Mouse (Mus musculus) ES-E14 (cell line): Measurements from ENCODE around the gene Med31.

ENCODE experiments used
- CHD2 ChIP-seq: IDR thresholded peaks from 2 replicates; pipeline ENCODE4 v1.6.1; 2014; ENCODE audit warnings: mild to moderate bottlenecking, low read depth, low read length, inconsistent platforms
- HCFC1 ChIP-seq: IDR thresholded peaks from 2 replicates; pipeline ENCODE4 v1.6.1; 2012; ENCODE audit warnings: low read length, inconsistent platforms, borderline replicate concordance; ENCODE audit not compliant: insufficient read depth
- ZC3H11A ChIP-seq: IDR thresholded peaks from 2 replicates; pipeline ENCODE4 v1.6.1; 2012; ENCODE audit warnings: low read depth, mild to moderate bottlenecking, inconsistent platforms, low read length, borderline replicate concordance
- ZNF384 ChIP-seq: IDR thresholded peaks from 2 replicates; pipeline ENCODE4 v1.6.1; 2012; ENCODE audit warnings: low read depth, low read length, inconsistent platforms

DNA sequence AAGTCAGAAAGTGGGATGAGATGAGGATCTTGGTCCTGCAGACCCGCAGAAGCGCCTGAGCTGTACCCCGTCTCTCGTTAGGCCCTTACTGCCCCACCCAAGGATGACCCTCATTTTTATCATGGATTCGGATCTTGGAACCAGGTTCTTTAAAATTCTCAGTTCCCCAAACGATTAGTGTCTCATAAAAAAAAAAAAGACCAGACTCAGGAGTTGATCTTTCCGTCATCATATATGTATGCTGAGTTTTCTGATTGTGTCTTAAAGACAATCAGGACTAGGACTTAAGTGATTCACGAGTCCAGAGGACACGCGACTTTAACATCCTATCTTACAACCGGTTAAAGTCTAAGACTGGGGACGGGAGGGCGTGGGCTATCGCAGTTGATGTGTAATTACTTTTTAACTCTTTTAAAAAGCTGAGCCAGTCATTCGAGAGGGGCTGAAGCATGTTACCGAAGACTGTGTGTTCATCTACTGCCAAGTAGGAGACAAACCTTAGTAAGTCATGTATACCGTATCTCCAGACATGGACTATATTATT, 7.5 kb downstream of the Med31 start:
- TF ChIP-seq CHD2 (no peak), ZNF384 (no peak), HCFC1 (no peak), ZC3H11A (no peak)
